Mouse (Mus musculus) stomach, embryonic 16.5 days (tissue): ENCODE measurements around the gene Gjd3. TPM values are rescaled to one million over a fixed set of nuclear protein-coding genes. Genes with fewer than 3 reads are reported as not detected.

Experiments used
- ATAC-seq: fragments of 200-750 bp; cut with Nextera tagmentation; 2 replicates; pipeline ENCODE4 v1.8.0; 2017; ENCODE audit warnings: moderate number of reproducible peaks, moderate TSS enrichment; ENCODE audit not compliant: insufficient read depth, low FRiP score
- H3K27ac ChIP-seq: fragments of 300-500 bp; sonication (generic); 2 replicates; pipeline ENCODE4 v1.5.1; 2014; ENCODE audit warnings: low read length
- H3K27me3 ChIP-seq: fragments of 300-500 bp; sonication (generic); 2 replicates; pipeline ENCODE4 v1.6.1; 2014; ENCODE audit warnings: low read length, control low read depth, mixed read lengths; ENCODE audit not compliant: control insufficient read depth, insufficient read depth
- H3K36me3 ChIP-seq: fragments of 300-500 bp; sonication (generic); 2 replicates; pipeline ENCODE4 v1.6.1; 2014; ENCODE audit warnings: low read length; ENCODE audit not compliant: control insufficient read depth, insufficient read depth
- H3K4me1 ChIP-seq: fragments of 300-500 bp; sonication (generic); 2 replicates; pipeline ENCODE4 v1.6.1; 2014; ENCODE audit warnings: low read length, control low read depth, mixed read lengths; ENCODE audit not compliant: control insufficient read depth, insufficient read depth
- H3K4me2 ChIP-seq: fragments of 300-500 bp; sonication (generic); 2 replicates; pipeline ENCODE4 v1.6.1; 2014; ENCODE audit warnings: low read depth, low read length, mixed read lengths
- H3K4me3 ChIP-seq: fragments of 300-500 bp; sonication (generic); replicated peaks from 2 replicates; pipeline ENCODE4 v1.5.1; 2014; ENCODE audit warnings: mild to moderate bottlenecking, low read length
- H3K9ac ChIP-seq: fragments of 300-500 bp; sonication (generic); 2 replicates; pipeline ENCODE4 v1.6.1; 2014; ENCODE audit warnings: low read length
- H3K9me3 ChIP-seq: fragments of 300-500 bp; sonication (generic); replicated peaks from 2 replicates; pipeline ENCODE4 v1.6.1; 2016; ENCODE audit warnings: low read length, control low read depth; ENCODE audit not compliant: control insufficient read depth
- WGBS: fragments of 180-500 bp; shearing (Covaris S2); extraction: QIAGEN DNeasy Blood & Tissue Kit; methylation state at CpG from one replicate; pipeline ENCODE4 v1.1.7; 2014; 5-methylcytosine and 5-hydroxymethylcytosine counted together
- polyA plus RNA-seq: library from polyadenylated mRNA; unstranded; fragments of >200 nt; fragmentation: Nextera tagmentation; extraction: Ambion mirVana; gene quantifications from 2 replicates; pipeline ENCODE4 v1.2.1, GENCODE M21; 2015

Gjd3 gene
- polyA plus RNA-seq, 1 experiment from 2014 or later: 0.44 TPM

DNA sequence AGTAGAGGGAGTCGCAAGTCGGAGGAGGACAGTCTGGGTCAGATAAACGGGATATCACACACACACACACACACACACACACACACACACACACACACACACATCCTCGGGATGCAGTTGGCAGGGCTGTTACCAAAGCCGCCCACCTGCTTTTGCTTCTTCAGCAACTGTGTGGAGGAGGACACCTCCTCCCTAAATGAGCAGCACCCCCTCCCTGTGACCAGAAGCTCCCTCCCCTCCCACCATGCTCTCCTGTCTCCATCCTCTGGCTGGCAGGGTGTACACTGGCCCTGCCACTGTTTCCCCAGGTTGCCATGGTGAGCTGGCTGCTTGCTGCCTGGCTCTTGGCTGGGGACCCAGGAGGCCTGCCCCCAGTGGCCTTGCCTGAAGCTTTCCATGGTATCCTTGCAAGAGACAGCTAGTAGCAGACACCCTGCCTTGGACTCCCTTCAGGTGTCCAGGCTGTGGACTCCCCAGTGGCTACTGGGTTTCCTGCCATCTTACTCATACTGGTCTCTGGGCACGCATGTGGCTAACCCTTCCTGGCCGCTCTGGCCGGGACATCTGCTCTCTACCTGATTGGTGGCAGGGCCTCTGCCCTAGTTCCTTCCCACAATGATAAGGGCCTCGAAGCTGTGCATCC, 16.2 kb downstream of the Gjd3 start:
- H3K27ac ChIP-seq: peak overlapping the region; percentile 26; the same call in 1 of the 2 replicates
- H3K4me1 ChIP-seq: peaks cover 91% of the 10 kb centered on the region
- peak overlapping the region; percentile 54 for H3K9ac ChIP-seq
- ATAC-seq: no peak
- H3K27me3 ChIP-seq: no peaks in the 10 kb centered on the region
- peak overlapping the region; percentile 100 for H3K4me2 ChIP-seq
- H3K4me3 ChIP-seq: no peak overlapping the region; the same call in 1 of the 2 replicates
- 38% methylated on average over 9 of the region's 9 CpGs for WGBS
- no peaks in the 10 kb centered on the region for H3K9me3 ChIP-seq
- peaks cover 20% of the 10 kb centered on the region for H3K36me3 ChIP-seq

DNA sequence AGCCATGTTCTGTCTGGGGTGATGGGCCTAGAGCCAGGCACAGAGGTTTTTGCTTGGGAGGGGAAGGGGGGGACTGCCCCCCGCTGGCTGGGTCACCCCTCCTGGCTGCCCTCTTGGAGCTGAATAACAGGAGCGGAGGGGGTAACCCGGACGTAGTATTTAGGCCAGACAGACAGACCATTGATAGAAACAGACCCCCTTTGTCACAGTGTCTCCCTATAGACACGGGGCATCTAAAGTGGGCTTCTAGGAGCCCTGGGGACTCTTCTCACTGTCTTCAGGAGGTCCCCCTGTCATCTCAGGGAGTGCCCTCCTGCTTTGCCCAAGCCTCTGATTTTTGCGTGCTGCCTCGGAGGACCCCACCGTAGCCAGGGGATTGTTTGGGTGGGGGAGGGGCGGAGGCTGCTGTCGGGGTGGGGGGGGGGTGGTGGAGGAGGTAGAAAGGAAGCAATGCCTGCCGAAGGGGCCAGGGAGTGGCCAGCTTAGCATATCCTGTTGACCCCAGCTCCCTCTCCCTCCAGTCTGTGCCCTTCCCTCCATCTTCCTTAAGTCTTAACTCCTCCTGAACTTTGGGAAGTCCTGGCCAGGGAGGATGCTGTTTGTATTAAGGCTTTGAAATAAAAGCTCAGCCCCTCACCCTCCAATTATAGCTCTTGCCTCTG, 17.3 kb downstream of the Gjd3 start:
- Histone ChIP-seq H3K27me3 (no peaks in the 10 kb centered on the region), H3K27ac (peak overlapping the region; percentile 98), H3K4me2 (peak overlapping the region; percentile 100), H3K4me1 (peaks cover 88% of the 10 kb centered on the region), H3K9me3 (no peaks in the 10 kb centered on the region), H3K36me3 (peaks cover 16% of the 10 kb centered on the region), H3K9ac (peak overlapping the region; percentile 88), H3K4me3 (peak overlapping the region; percentile 79)
- WGBS: 17% methylated on average over 11 of the region's 11 CpGs
- no peak for ATAC-seq

DNA sequence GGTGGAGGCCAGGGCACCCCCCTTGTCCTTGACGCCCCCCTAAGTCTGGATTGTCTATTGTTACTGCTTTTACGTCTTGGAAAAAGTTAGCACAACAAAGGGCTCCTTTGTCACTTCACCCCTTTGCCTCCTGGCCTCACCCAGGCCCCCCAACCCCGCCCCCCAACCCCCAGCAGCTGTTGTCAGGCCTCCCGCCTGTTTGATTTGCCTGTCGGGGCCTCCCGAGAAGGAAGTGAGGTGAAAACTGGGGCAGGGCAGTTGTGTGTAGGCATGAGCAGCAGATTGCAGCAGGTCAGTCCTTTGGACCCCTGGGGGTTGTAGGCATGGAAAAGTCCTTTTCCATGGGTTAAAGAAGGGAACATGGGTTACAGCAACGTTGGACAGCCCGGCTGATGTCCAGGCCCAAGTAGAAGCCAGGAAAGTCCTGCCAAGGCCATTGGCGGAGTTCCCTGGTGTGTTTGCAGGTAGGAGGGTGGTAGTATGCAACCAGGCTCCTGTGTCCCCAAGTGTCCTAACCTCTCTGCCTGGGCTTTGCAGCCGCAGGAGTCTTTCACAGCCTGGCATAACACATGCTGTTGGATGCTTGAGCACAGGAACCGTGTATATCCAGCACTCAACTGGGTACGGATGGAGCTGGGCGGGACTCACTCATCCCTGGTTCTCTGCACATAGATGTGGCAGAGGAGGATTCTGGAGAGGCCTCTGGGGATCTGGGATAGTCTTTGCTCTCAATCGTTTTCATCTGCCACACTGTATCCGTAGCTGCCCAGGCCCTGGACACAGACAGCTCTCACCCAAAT, 18.0 kb downstream of the Gjd3 start:
- no peaks in the 10 kb centered on the region for H3K27me3 ChIP-seq
- peaks cover 86% of the 10 kb centered on the region for H3K4me1 ChIP-seq
- ATAC-seq: no peak
- H3K9ac ChIP-seq: peak overlapping the region; percentile 88
- peak overlapping the region; percentile 98 for H3K27ac ChIP-seq
- H3K4me2 ChIP-seq: peak overlapping the region; percentile 100
- no peaks in the 10 kb centered on the region for H3K9me3 ChIP-seq
- 27% methylated on average over 15 of the region's 15 CpGs for WGBS
- H3K36me3 ChIP-seq: peaks cover 13% of the 10 kb centered on the region; the same call in 1 of the 2 replicates
- H3K4me3 ChIP-seq: peak overlapping the region; percentile 79

DNA sequence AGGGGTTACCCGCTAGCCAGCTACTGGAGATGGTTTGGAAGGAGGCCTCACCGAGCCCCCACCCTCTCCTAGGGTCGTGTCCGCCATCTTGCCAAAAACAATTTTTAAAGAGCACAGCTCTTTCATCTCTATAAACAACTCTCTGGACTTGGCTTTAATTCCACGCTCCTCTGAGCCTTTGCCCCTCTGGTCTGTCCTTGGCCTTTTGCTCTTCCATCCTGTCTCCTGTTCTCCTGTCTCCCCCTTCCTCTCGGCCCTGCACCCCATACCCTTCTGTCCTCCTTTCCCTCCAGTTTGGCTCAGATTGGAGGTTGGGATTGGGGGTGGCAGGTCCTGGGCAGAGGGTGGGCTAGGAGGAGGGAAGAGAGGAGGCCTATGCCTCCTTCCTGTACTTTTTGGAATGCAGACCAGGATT, 18.6 kb downstream of the Gjd3 start:
- 6% methylated on average over 6 of the region's 6 CpGs for WGBS

DNA sequence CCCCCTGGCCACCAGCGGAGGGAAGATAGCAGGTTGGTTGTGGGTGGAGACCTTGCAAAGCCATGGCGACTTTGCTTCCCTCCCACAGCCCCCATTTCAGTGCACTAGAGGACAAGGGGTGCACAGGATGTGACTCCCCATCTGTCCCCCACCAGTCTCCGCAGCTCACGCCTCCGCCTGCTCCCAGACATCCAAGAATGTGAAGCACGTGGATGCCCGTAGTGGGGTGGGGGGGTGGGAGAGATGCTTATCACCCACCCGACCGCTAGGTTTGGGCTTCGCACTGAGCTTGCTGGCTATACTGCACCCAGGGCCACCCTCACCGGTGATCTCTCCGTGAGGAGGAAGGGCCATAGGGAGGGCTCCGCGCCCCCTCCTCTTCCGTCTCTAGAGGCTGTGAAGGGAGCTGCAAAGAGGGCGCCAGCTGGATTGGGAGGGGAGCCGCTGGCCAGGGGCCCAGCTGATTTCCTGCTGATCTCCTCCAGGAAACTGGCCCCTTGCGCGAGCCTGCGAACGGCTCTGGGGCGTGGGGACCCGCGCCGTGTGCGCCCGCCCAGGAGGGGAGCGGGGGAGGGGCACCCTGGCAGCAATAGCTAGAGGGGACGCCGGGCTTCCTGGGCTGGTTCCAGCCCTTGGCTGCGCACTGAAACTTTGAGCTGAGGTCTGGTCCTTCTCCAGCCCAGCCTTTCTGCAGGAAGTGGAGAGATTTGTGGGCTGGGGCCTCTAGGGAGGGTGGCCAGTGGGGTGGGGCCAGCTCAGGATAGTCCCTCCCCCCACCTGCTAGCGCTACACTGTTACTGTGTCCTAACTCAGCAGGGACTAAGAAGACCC, 19.4 kb downstream of the Gjd3 start:
- ATAC-seq: peak; percentile 88
- Histone ChIP-seq H3K4me1 (peaks cover 86% of the 10 kb centered on the region), H3K27me3 (no peaks in the 10 kb centered on the region), H3K9ac (peak overlapping the region; percentile 88), H3K4me3 (peak overlapping the region; percentile 79), H3K36me3 (peaks cover 9% of the 10 kb centered on the region; the same call in 1 of the 2 replicates), H3K4me2 (peak overlapping the region; percentile 100), H3K27ac (peak overlapping the region; percentile 98), H3K9me3 (no peaks in the 10 kb centered on the region)
- WGBS: under 1% methylated on average over 32 of the region's 32 CpGs

More for the DNA sequence above, 18.6 kb downstream of the Gjd3 start:
- H3K4me1 ChIP-seq: peaks cover 87% of the 10 kb centered on the region
- H3K27ac ChIP-seq: peak overlapping the region; percentile 98
- H3K4me2 ChIP-seq: peak overlapping the region; percentile 100
- no peaks in the 10 kb centered on the region for H3K9me3 ChIP-seq
- no peak for ATAC-seq
- H3K27me3 ChIP-seq: no peaks in the 10 kb centered on the region
- H3K9ac ChIP-seq: peak overlapping the region; percentile 88
- peaks cover 9% of the 10 kb centered on the region; the same call in 1 of the 2 replicates for H3K36me3 ChIP-seq
- H3K4me3 ChIP-seq: peak overlapping the region; percentile 79

DNA sequence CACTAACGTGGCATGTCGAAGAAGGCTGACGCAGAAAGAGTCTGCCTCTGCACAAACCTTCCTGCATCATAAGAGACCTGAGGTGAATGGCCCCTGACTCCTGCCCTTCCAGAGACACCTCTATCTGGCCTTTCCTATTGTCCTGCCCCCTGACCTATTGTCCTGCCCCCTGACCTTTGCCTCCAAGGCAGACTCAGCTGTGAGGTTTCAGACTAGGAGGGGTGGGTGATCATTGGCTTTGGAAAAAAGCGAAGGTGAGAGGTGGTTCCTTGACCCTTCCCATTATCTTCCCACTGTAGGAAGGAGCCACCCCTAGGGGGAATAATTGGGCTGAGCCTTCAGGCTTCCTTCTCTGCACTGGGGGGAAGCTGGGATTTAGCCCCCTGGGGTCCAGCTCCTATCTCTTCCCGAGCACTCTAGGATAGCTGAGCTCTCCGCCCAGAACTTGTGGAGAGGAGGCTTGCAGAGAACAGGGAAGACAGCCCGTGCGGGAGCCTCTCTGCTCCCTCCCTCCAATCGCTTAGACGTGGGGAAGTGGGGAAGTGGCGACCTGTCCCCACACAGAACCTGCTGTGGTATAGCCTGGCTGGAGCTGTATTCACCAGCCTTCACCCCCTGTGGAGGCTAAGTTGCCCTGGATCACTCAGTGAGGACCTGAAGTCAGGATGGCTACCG, 20.3 kb downstream of the Gjd3 start:
- Histone ChIP-seq H3K27ac (peak overlapping the region; percentile 98), H3K36me3 (peaks cover 9% of the 10 kb centered on the region; the same call in 1 of the 2 replicates), H3K4me2 (peak overlapping the region; percentile 100), H3K4me1 (peaks cover 78% of the 10 kb centered on the region), H3K9ac (peak overlapping the region; percentile 88), H3K9me3 (no peaks in the 10 kb centered on the region), H3K27me3 (no peaks in the 10 kb centered on the region), H3K4me3 (peak overlapping the region; percentile 79)
- 17% methylated on average over 12 of the region's 12 CpGs for WGBS
- ATAC-seq: no peak

DNA sequence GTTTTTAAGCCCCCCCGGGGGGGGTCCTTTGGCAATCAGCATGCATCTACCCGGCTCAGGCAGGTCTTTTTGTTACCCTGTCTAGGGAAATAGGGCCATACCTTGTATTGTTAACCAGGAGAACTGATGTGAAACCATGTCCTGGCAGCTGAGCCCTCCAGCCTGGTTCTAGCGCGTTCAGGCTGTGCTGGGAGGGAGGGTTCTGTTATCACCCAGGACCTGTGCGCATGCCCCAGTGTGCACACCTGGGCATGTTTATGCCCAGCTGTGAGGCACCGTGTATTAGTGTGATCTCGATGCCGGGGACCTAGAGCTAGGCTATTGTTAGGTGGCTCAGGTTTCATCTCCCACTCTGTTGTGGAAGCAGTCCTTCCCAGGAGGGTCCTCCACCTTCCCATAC, 21.1 kb downstream of the Gjd3 start:
- peaks cover 70% of the 10 kb centered on the region for H3K4me1 ChIP-seq
- no peaks in the 10 kb centered on the region for H3K27me3 ChIP-seq
- H3K4me2 ChIP-seq: peak overlapping the region; percentile 100
- peaks cover 7% of the 10 kb centered on the region; the same call in 1 of the 2 replicates for H3K36me3 ChIP-seq
- peak overlapping the region; percentile 94 for H3K27ac ChIP-seq
- no peak for ATAC-seq
- no peaks in the 10 kb centered on the region for H3K9me3 ChIP-seq
- WGBS: 8% methylated on average over 8 of the region's 8 CpGs
- peak overlapping the region; percentile 88 for H3K9ac ChIP-seq
- H3K4me3 ChIP-seq: peak overlapping the region; percentile 79

DNA sequence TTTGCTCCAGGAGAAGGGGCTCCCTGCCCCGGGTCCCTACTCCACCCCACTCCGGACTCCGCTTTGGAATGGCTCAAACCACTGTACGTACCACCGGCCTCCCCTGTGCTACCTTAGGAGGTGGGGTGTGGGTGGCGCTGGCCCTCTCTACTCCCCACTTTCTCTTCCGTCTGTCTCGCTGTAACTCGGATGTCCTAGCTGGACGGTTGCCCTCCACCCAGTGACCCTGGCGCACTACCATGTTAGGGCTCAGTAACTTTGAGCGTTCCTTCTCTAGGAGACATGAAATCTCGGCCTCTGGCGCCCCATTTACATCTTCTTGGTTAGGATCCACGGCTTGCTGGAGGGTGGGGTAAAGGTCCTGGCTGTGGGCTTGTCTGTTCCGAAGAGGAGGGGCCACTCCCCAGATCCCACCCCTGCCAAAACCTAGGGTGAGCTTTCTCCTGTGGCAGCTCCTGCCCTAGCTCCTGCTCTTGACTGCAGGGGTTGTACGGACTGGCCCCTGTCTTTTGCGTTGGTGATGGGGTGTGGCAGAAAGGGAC, 21.7 kb downstream of the Gjd3 start:
- ATAC-seq: no peak
- peak overlapping the region; percentile 88 for H3K9ac ChIP-seq
- peaks cover 67% of the 10 kb centered on the region for H3K4me1 ChIP-seq
- 3% methylated on average over 18 of the region's 18 CpGs for WGBS
- 0 out of 2 replicates have a peak, but pooled peaks cover under 1% of the 10 kb centered on the region for H3K36me3 ChIP-seq
- peak overlapping the region; percentile 100 for H3K4me2 ChIP-seq
- H3K9me3 ChIP-seq: no peaks in the 10 kb centered on the region
- H3K27ac ChIP-seq: peak overlapping the region; percentile 94
- peak overlapping the region; percentile 79 for H3K4me3 ChIP-seq
- H3K27me3 ChIP-seq: no peaks in the 10 kb centered on the region
